Mouse (Mus musculus) cerebellum, adult 2 months (tissue): ENCODE results near the gene Cnn2. TPM values are rescaled to one million over a fixed set of nuclear protein-coding genes. Genes with fewer than 3 reads are reported as not detected.
A peak's percentile ranks its signal among the peaks of the same experiment; 100 is the strongest.

Experiments
- DNase-seq, 2 experiments: peaks; one replicate each; pipeline ENCODE4 v3.0.0; 2021
- H3K27ac ChIP-seq: fragments of 200-500 bp; 2 replicates; pipeline ENCODE4 v1.5.1; 2012; ENCODE audit warnings: low read length, control low read depth, inconsistent platforms; ENCODE audit not compliant: insufficient read depth
- H3K27me3 ChIP-seq: fragments of 200-500 bp; 2 replicates; pipeline ENCODE4 v1.6.1; 2012; ENCODE audit warnings: inconsistent platforms, mild to moderate bottlenecking, low read length, moderate library complexity; ENCODE audit not compliant: control insufficient read depth, insufficient read depth
- H3K4me1 ChIP-seq: fragments of 200-500 bp; 2 replicates; pipeline ENCODE4 v1.6.1; 2011; ENCODE audit warnings: low read length; ENCODE audit not compliant: control insufficient read depth, insufficient read depth
- H3K4me3 ChIP-seq: fragments of 200-500 bp; replicated peaks from 2 replicates; pipeline ENCODE3; 2011; ENCODE audit warnings: mild to moderate bottlenecking, low read depth, low read length, control low read depth; ENCODE audit not compliant: insufficient read depth
- CTCF ChIP-seq: fragments of 200-500 bp; IDR thresholded peaks from 2 replicates; pipeline ENCODE4 v1.5.1; 2011; ENCODE audit warnings: low read depth, mild to moderate bottlenecking, control low read depth, low read length, moderate library complexity, borderline replicate concordance; ENCODE audit not compliant: insufficient read depth
- POLR2A ChIP-seq: fragments of 200-500 bp; IDR thresholded peaks from 2 replicates; pipeline ENCODE4 v1.6.1; 2011; ENCODE audit warnings: low read length, control low read depth, borderline replicate concordance; ENCODE audit not compliant: insufficient read depth
- WGBS: fragments of 180-500 bp; shearing (Covaris S2); methylation state at CpG from one replicate; pipeline ENCODE4 v1.1.7; 2018; 5-methylcytosine and 5-hydroxymethylcytosine counted together
- polyA plus RNA-seq: library from polyadenylated mRNA; depleted of rRNA; stranded (reverse); fragments of >200 nt; gene quantifications from 2 replicates; pipeline ENCODE4 v1.2.3, GENCODE M21; 2012

The Cnn2 gene
- polyA plus RNA-seq, 1 experiment: 8.2 TPM

DNA sequence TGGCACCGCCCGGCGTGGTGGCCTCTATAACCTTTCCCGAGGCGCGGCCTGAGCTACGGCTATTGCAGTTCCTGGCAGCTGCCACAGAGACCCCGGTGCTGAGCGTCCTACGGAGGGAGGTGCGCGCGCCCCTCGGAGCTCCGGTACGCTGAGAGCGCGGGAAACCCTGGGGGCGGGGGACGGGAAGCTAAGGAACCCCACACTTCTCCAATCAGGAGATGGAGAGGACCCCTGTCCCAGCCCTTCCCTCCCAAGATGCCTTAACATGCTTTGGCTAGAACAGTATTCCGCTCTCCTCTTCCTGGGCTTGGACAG is 17.2 kb upstream of the Cnn2 start:
- Histone ChIP-seq H3K27ac (no peak overlapping the region), H3K4me1 (peaks cover 32% of the 10 kb centered on the region), H3K27me3 (no peaks in the 10 kb centered on the region), H3K4me3 (peak overlapping the region; percentile 28)
- no peak for DNase-seq
- TF ChIP-seq CTCF (no peak), POLR2A (no peak)
- 11% methylated on average over 21 of the region's 21 CpGs for WGBS

GRCm38 (mm10) chr10:79972831-79973230 is 15.6 kb upstream of the Cnn2 start:
- Histone ChIP-seq H3K27me3 (no peaks in the 10 kb centered on the region), H3K4me3 (no peak overlapping the region), H3K4me1 (peaks cover 15% of the 10 kb centered on the region), H3K27ac (no peak overlapping the region)
- 22% methylated on average over 14 of the region's 14 CpGs for whole genome bisulfite sequencing
- DNase-seq: no peak
- no peak for TF ChIP-seq CTCF
- TF ChIP-seq POLR2A: no peak

DNA sequence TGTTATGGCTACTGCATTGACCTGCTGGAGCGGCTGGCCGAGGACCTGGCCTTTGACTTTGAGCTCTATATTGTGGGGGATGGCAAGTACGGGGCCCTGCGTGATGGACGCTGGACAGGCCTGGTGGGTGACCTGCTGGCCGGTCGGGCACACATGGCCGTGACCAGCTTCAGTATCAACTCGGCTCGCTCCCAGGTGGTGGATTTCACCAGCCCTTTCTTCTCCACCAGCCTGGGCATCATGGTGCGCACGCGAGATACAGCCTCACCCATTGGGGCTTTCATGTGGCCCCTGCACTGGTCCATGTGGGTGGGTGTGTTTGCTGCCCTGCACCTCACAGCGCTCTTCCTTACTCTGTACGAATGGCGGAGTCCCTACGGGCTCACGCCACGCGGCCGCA is 14.3 kb upstream of the Cnn2 start:
- DNase-seq: no peak
- Histone ChIP-seq H3K4me1 (peaks cover 7% of the 10 kb centered on the region; the same call in 1 of the 2 replicates), H3K27ac (no peak overlapping the region), H3K4me3 (no peak overlapping the region), H3K27me3 (no peaks in the 10 kb centered on the region)
- whole genome bisulfite sequencing: 87% methylated on average over 21 of the region's 21 CpGs
- TF ChIP-seq POLR2A: no peak
- no peak for TF ChIP-seq CTCF

- no peak for TF ChIP-seq POLR2A
- no peaks in the 10 kb centered on the region for H3K27me3 ChIP-seq
Observed at GRCm38 (mm10) chr10:79974668-79975067, 13.7 kb upstream of the Cnn2 start.

DNA sequence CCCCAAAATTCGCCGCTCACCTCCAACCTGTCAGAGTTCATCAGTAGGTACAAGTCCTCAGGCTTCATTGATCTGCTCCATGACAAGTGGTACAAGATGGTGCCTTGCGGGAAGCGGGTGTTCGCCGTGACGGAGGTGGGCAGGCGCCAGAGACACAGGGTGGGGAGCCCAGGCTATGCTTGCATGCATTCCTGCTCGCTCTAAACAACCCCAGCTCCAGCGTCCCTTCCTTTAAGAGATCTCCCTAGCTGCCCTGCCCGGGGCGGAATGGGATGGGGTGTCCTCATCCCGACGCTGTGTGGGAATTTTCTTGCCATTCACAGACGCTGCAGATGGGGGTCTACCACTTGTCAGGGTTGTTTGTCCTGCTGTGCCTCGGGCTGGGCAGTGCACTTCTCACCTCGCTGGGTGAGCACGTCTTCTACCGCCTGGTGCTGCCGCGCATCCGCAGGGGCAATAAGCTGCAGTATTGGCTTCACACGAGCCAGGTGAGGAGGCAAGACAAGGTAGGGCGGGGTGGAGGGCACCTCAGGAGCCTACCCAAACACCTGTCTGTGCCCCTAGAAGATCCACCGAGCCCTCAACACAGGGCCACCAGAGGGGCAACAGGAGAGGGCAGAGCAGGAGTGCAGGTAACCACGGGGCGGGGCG is 12.2 kb upstream of the Cnn2 start:
- no peak for DNase-seq
- Histone ChIP-seq H3K27me3 (no peaks in the 10 kb centered on the region), H3K4me1 (peaks cover 5% of the 10 kb centered on the region), H3K27ac (no peak overlapping the region), H3K4me3 (no peak overlapping the region)
- no peak for TF ChIP-seq CTCF
- 86% methylated on average over 28 of the region's 28 CpGs for WGBS

More at GRCm38 (mm10) chr10:79974668-79975067, 13.7 kb upstream of the Cnn2 start:
- Histone ChIP-seq H3K4me1 (peaks cover 1% of the 10 kb centered on the region; the same call in 1 of the 2 replicates), H3K4me3 (no peak overlapping the region), H3K27ac (no peak overlapping the region)
- DNase-seq: no peak
- 85% methylated on average over 8 of the region's 8 CpGs for WGBS

DNA sequence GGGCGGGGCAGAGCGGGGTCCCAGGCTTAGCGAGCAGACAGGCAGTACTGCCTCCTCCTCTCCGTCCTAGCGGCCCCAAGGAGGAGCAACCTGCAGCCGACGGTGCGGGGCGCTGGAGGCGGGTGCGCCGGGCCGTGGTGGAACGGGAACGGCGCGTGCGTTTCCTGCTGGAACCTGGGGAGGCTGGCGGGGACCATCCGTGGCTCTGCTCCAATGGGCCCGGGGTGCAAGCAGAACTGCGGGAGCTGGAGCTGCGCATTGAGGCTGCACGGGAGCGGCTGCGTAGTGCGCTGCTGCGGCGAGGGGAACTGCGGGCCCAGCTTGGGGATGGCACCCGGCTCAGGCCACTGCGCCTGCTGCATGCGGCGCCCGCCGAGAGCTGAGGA is 11.7 kb upstream of the Cnn2 start:
- no peak for TF ChIP-seq POLR2A
- no peak for TF ChIP-seq CTCF
- 72% methylated on average over 36 of the region's 36 CpGs for WGBS
- no peak overlapping the region for H3K4me3 ChIP-seq
- peaks cover 10% of the 10 kb centered on the region for H3K4me1 ChIP-seq
- no peak for DNase-seq
- no peak overlapping the region for H3K27ac ChIP-seq
- no peaks in the 10 kb centered on the region for H3K27me3 ChIP-seq

- TF ChIP-seq CTCF: no peak
- no peak for TF ChIP-seq POLR2A
- no peak for DNase-seq
- Histone ChIP-seq H3K4me1 (peaks cover 12% of the 10 kb centered on the region), H3K27me3 (no peaks in the 10 kb centered on the region), H3K4me3 (no peak overlapping the region), H3K27ac (no peak overlapping the region)
- 86% methylated on average over 28 of the region's 28 CpGs for WGBS
Observed at GRCm38 (mm10) chr10:79977324-79977723, 11.1 kb upstream of the Cnn2 start.

DNA sequence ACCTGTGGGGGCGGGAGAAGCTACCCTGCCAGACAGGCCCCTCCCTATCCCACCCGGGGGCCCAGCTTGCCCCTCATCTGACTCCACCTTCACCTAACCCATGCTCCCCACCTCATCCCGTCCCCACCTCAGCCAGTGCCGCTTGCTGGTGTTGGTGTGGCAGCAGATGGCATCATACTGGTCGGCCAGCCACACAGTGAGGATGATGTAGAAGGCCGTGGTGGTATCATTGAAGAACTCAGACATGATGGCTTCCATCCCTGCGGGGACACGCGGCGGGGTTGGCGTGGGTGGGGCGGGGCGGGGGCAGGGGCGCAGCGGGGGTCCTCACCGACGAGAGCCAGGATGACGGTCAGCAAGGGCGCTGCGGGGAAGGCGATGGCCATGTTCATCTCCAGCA is 10.3 kb upstream of the Cnn2 start:
- Histone ChIP-seq H3K4me1 (peaks cover 19% of the 10 kb centered on the region), H3K4me3 (no peak overlapping the region), H3K27me3 (no peaks in the 10 kb centered on the region), H3K27ac (no peak overlapping the region)
- TF ChIP-seq POLR2A: no peak
- no peak for TF ChIP-seq CTCF
- 88% methylated on average over 21 of the region's 21 CpGs for WGBS
- no peak for DNase-seq
